Mouse (Mus musculus) liver, embryonic 14.5 days (tissue): ENCODE measurements around the gene Psmd2.

ENCODE experiments used
- CTCF ChIP-seq: IDR thresholded peaks from 2 replicates; pipeline ENCODE4 v1.5.1; 2016; ENCODE audit warnings: antibody characterized with exemption, low read depth, control low read depth
- EP300 ChIP-seq: IDR thresholded peaks from 2 replicates; pipeline ENCODE4 v1.6.1; 2016; ENCODE audit warnings: antibody characterized with exemption, low read depth

DNA sequence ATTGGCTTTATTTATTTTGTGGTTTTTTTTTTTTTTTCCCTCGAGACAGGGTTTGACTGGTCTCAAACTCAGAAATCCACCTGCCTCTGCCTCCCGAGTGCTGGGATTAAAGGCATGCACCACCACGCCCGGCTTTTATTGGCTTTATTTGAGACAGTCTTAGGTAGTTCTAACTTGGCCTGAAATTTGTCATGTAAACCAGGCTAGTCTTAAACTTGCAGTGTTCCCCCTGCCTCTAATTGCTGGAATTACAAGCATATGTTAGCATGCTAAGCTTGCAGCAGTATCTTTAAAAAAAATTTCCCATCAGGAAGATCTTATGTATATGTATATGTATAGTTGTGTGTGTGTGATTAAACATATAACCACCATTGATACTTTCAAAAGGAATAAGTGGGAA is 25.2 kb downstream of the Psmd2 start:
- TF ChIP-seq CTCF (no peak), EP300 (no peak)
